Mouse (Mus musculus) midbrain, embryonic 14.5 days (tissue): ENCODE data around the gene Tac1. TPM values are rescaled to one million over a fixed set of nuclear protein-coding genes. Genes with fewer than 3 reads are reported as not detected.
"Not testable (repeated sequence)": the region's sequence is repeated elsewhere in the genome, so short reads cannot be mapped to it uniquely, and the experiment has no call there.

Source experiments
- ATAC-seq: fragments of 200-750 bp; cut with Nextera tagmentation; 2 replicates; pipeline ENCODE4 v1.8.0; 2017; ENCODE audit warnings: moderate number of reproducible peaks, moderate library complexity; ENCODE audit not compliant: low FRiP score, low TSS enrichment
- DNase-seq: peaks from one replicate; pipeline ENCODE4 v3.0.0-alpha.2; 2015
- H3K27ac ChIP-seq: fragments of 300-500 bp; sonication (generic); replicated peaks from 2 replicates; pipeline ENCODE4 v1.5.1; 2014; ENCODE audit warnings: mild to moderate bottlenecking, low read depth, low read length, moderate library complexity
- H3K27me3 ChIP-seq: fragments of 300-500 bp; sonication (generic); 2 replicates; pipeline ENCODE4 v1.6.1; 2014; ENCODE audit warnings: low read length, control low read depth, mixed read lengths; ENCODE audit not compliant: control insufficient read depth, insufficient read depth
- H3K36me3 ChIP-seq: fragments of 300-500 bp; sonication (generic); 2 replicates; pipeline ENCODE4 v1.6.1; 2014; ENCODE audit warnings: low read length, control low read depth; ENCODE audit not compliant: control insufficient read depth, insufficient read depth
- H3K4me1 ChIP-seq: fragments of 300-500 bp; sonication (generic); 2 replicates; pipeline ENCODE4 v1.6.1; 2014; ENCODE audit warnings: mild to moderate bottlenecking, antibody characterized with exemption, low read length, control low read depth; ENCODE audit not compliant: control insufficient read depth, insufficient read depth
- H3K4me2 ChIP-seq: fragments of 300-500 bp; sonication (generic); 2 replicates; pipeline ENCODE4 v1.6.1; 2014; ENCODE audit warnings: mild to moderate bottlenecking, low read length, moderate library complexity
- H3K4me3 ChIP-seq: fragments of 300-500 bp; sonication (generic); replicated peaks from 2 replicates; pipeline ENCODE4 v1.5.1; 2014; ENCODE audit warnings: low read depth, low read length
- H3K9ac ChIP-seq: fragments of 300-500 bp; sonication (generic); replicated peaks from 2 replicates; pipeline ENCODE4 v1.6.1; 2014; ENCODE audit warnings: mild to moderate bottlenecking, low read length, moderate library complexity
- H3K9me3 ChIP-seq: fragments of 300-500 bp; sonication (generic); 2 replicates; pipeline ENCODE4 v1.6.1; 2016; ENCODE audit warnings: low read length, control low read depth, mixed read lengths; ENCODE audit not compliant: control insufficient read depth
- WGBS: fragments of 180-500 bp; shearing (Covaris S2); extraction: QIAGEN DNeasy Blood & Tissue Kit; methylation state at CpG from one replicate; pipeline ENCODE4 v1.1.7; 2014; 5-methylcytosine and 5-hydroxymethylcytosine counted together
- polyA plus RNA-seq: library from polyadenylated mRNA; unstranded; fragments of >200 nt; fragmentation: Nextera tagmentation; extraction: Ambion mirVana; gene quantifications from 2 replicates; pipeline ENCODE4 v1.2.1, GENCODE M21; 2014

Gene Tac1
- polyA plus RNA-seq, 1 experiment from 2014 or later: 94.9 TPM

- H3K36me3 ChIP-seq: no peaks in the 10 kb centered on the region
- H3K9ac ChIP-seq: no peak overlapping the region
- ATAC-seq (no peak), DNase-seq (no peak)
- H3K9me3 ChIP-seq: no peaks in the 10 kb centered on the region
- no peak overlapping the region for H3K27ac ChIP-seq
- H3K4me3 ChIP-seq: no peak overlapping the region
- H3K27me3 ChIP-seq: no peaks in the 10 kb centered on the region
- no peak overlapping the region for H3K4me2 ChIP-seq
- H3K4me1 ChIP-seq: no peaks in the 10 kb centered on the region
- 88% methylated on average over 5 of the region's 5 CpGs for WGBS
Measured at GRCm38 (mm10) chr6:7598416-7598815, 43.7 kb downstream of the Tac1 start.

GRCm38 (mm10) chr6:7600228-7600627, 45.5 kb downstream of the Tac1 start:
- Histone ChIP-seq H3K36me3 (no peaks in the 10 kb centered on the region), H3K9me3 (no peaks in the 10 kb centered on the region), H3K4me3 (no peak overlapping the region), H3K27ac (no peak overlapping the region), H3K4me2 (no peak overlapping the region), H3K9ac (no peak overlapping the region), H3K27me3 (no peaks in the 10 kb centered on the region), H3K4me1 (no peaks in the 10 kb centered on the region)
- DNase-seq: peak; percentile 43
- no peak for ATAC-seq
- 70% methylated on average over 2 of the region's 2 CpGs for WGBS

- ATAC-seq (no peak), DNase-seq (peak; percentile 14)
- no peaks in the 10 kb centered on the region for H3K4me1 ChIP-seq
- H3K9me3 ChIP-seq: no peaks in the 10 kb centered on the region
- no peaks in the 10 kb centered on the region for H3K27me3 ChIP-seq
- H3K27ac ChIP-seq: no peak overlapping the region
- no peak overlapping the region for H3K4me3 ChIP-seq
- no peak overlapping the region for H3K4me2 ChIP-seq
- no peak overlapping the region for H3K9ac ChIP-seq
- no peaks in the 10 kb centered on the region for H3K36me3 ChIP-seq
- 67% methylated on average over 4 of the region's 4 CpGs for WGBS
Measured at GRCm38 (mm10) chr6:7601353-7602094, 46.8 kb downstream of the Tac1 start.

- not testable (repeated sequence) for ATAC-seq, H3K4me2 ChIP-seq, H3K4me3 ChIP-seq, H3K27me3 ChIP-seq, H3K27ac ChIP-seq, DNase-seq, H3K4me1 ChIP-seq, H3K9me3 ChIP-seq, H3K36me3 ChIP-seq, H3K9ac ChIP-seq
- WGBS: 93% methylated on average over 19 of the region's 19 CpGs
Measured at GRCm38 (mm10) chr6:7613676-7614075, 59.0 kb downstream of the Tac1 start.

Other genes with a start within 250 kb of the Tac1 start
- 77.9 and 92.0 TPM in 2 replicates for gene Asns, start 138.4 kb downstream of the Tac1 start, polyA plus RNA-seq